Mouse (Mus musculus): ENCODE data around the gene Gng11.

DNA sequence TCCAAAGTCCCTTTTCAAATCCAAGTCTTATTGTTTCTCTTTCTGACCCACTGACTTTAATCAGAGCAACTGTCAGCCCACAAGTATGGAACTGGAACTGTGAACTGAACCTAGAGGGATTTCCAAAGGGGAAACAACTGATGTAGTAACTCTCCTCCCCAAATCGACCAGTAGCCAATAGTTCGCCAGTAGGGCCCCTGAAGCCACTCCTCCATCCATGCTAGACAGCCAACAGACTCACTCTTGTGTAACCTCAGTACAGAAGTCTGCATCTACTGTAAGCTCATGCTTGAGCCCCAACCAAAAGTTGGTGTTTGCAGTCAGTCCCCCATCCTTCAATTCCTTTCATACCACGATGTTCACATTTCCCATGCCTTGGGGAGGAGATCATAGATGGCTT is 3.0 kb upstream of the Gng11 start:
- TF ChIP-seq GATA1 (IDR thresholded peaks at IDR 0.05; ENCODE audit: borderline replicate concordance, low read length) = no peak
- TF ChIP-seq FLI1 (IDR thresholded peaks at IDR 0.05; ENCODE audit: low read length) = no peak

Data from megakaryocyte, embryonic 14.5 days (primary cell).